Mouse (Mus musculus): ENCODE measurements around the gene Tubb2a. TPM values are rescaled to one million over a fixed set of nuclear protein-coding genes. Genes with fewer than 3 reads are reported as not detected.
A peak's percentile ranks its signal among the peaks of the same experiment; 100 is the strongest.

Gene Tubb2a
- polyA plus RNA-seq, 1 experiment from 2014 or later, result 539 TPM

DNA sequence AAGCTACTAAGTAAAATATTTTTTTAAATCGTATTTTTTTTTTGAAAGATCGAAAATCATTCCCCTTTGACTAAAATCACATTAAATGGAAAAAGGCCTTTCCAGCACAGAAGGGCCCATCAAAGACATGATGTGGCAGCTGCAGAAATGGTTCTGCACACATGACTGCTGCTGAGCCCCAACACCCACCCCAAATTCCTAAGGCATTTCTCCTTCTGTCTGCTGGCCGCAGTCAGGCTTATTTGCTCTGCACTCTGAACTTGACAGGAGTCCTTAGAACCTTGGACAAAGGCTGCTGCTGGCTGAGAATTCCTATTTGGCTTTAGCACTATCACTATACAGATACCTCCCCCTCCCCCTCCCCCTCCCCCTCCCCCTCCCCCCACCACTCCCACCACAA, 5.0 kb downstream of the Tubb2a start:
- no peak for ATAC-seq (ENCODE audit: insufficient read depth, low FRiP score, low TSS enrichment)
- H3K4me1 ChIP-seq (ENCODE audit: control insufficient read depth, insufficient read depth, low read length), result peaks cover 24% of the 10 kb centered on the region
- no peak overlapping the region for H3K9ac ChIP-seq (ENCODE audit: low read length)

DNA sequence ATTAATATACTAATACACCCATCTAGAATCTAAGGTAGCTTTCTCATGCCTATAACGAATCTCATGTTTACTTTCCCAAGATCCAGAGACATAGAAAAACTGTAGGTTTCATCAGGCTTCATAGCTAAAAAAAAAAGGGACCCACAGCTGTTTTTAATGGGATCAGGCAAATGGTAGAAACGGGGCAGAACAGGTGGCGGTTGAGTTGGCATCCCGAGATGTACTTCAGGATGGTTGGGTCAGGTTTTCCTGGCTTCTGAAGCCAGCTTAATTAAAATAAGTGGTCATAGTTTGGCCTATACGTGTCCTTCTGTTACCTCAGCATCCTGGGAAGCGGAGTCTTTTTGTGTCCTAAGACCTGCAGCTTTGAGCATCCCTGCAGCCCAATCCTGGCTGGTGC, 6.0 kb downstream of the Tubb2a start:
- H3K4me1 ChIP-seq (ENCODE audit: control insufficient read depth, insufficient read depth, low read length), result peaks cover 19% of the 10 kb centered on the region
- no peak for DNase-seq (ENCODE audit: low spot score)
- H3K4me3 ChIP-seq (ENCODE audit: low read depth, low read length), result no peak overlapping the region
- no peak overlapping the region for H3K9ac ChIP-seq (ENCODE audit: low read length)
- H3K27ac ChIP-seq (ENCODE audit: low read depth, low read length), result no peak overlapping the region
- no peak for ATAC-seq (ENCODE audit: insufficient read depth, low FRiP score, low TSS enrichment)
- no peaks in the 10 kb centered on the region for H3K27me3 ChIP-seq (ENCODE audit: control insufficient read depth, insufficient read depth, low read length)
- H3K9me3 ChIP-seq (ENCODE audit: control insufficient read depth, low read length), result no peaks in the 10 kb centered on the region
- no peaks in the 10 kb centered on the region for H3K36me3 ChIP-seq (ENCODE audit: control insufficient read depth, insufficient read depth, low read length)
- WGBS, result 90% methylated on average over 6 of the region's 6 CpGs
- H3K4me2 ChIP-seq (ENCODE audit: low read depth), result no peak overlapping the region

More for the DNA sequence above, 5.0 kb downstream of the Tubb2a start:
- H3K9me3 ChIP-seq (ENCODE audit: control insufficient read depth, low read length), result no peaks in the 10 kb centered on the region
- no peak overlapping the region for H3K4me3 ChIP-seq (ENCODE audit: low read depth, low read length)
- H3K27me3 ChIP-seq (ENCODE audit: control insufficient read depth, insufficient read depth, low read length), result no peaks in the 10 kb centered on the region
- DNase-seq (ENCODE audit: low spot score), result no peak
- H3K4me2 ChIP-seq (ENCODE audit: low read depth), result no peak overlapping the region
- no peaks in the 10 kb centered on the region for H3K36me3 ChIP-seq (ENCODE audit: control insufficient read depth, insufficient read depth, low read length)
- WGBS, result 67% methylated on average over 3 of the region's 3 CpGs
- no peak overlapping the region for H3K27ac ChIP-seq (ENCODE audit: low read depth, low read length)

DNA sequence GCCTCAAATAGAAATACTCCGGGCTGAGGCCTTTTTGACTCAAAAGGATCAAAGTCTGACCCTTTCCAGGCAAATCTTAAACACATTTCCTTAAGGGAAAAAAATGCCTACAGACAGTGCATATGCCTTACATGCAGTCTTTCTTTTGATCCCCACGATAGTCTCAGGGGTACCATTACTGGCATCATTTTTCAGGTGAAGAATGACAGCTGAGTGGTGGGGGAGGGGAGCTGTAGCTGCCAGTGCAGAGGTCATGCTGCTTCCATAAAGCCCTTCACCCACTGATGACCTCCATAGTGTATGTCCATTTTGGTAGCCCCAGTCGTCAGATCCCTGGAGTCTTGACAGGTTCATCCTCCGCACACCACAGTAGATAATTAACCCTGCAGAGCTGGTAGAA, 7.5 kb downstream of the Tubb2a start:
- no peak overlapping the region for H3K4me2 ChIP-seq (ENCODE audit: low read depth)
- H3K27ac ChIP-seq (ENCODE audit: low read depth, low read length), result 0 out of 2 replicates have a peak overlapping the region, but pooled peaks have one; percentile 20
- H3K36me3 ChIP-seq (ENCODE audit: control insufficient read depth, insufficient read depth, low read length), result no peaks in the 10 kb centered on the region
- ATAC-seq (ENCODE audit: insufficient read depth, low FRiP score, low TSS enrichment), result no peak
- H3K27me3 ChIP-seq (ENCODE audit: control insufficient read depth, insufficient read depth, low read length), result no peaks in the 10 kb centered on the region
- H3K9me3 ChIP-seq (ENCODE audit: control insufficient read depth, low read length), result no peaks in the 10 kb centered on the region
- peaks cover 14% of the 10 kb centered on the region for H3K4me1 ChIP-seq (ENCODE audit: control insufficient read depth, insufficient read depth, low read length)
- H3K9ac ChIP-seq (ENCODE audit: low read length), result no peak overlapping the region
- H3K4me3 ChIP-seq (ENCODE audit: low read depth, low read length), result no peak overlapping the region
- DNase-seq (ENCODE audit: low spot score), result peak; percentile 36
- 40% methylated on average over 4 of the region's 4 CpGs for WGBS

DNA sequence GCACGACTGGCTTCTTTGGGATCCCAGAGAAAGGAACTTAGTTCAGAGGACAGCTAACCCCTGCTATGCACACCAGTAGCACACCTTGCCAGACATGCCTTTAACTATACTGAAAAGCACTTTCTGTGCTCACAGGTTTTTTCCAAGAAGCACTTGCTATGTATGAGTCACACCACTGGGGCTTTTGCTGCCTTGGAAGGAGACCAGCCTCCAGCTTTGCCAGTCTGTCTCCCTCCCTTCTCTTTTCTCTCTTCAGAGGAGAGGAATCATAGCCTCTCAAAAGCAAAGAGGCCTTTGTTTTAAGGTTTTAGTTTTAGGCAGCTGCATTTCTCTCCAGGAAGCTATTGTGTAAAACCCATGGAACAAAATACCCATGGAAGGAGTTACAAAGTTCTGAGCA, 11.5 kb downstream of the Tubb2a start:
- Histone ChIP-seq H3K27ac (ENCODE audit: low read depth, low read length) (no peak overlapping the region), H3K4me1 (ENCODE audit: control insufficient read depth, insufficient read depth, low read length) (peaks cover 14% of the 10 kb centered on the region), H3K4me3 (ENCODE audit: low read depth, low read length) (no peak overlapping the region), H3K9me3 (ENCODE audit: control insufficient read depth, low read length) (no peaks in the 10 kb centered on the region), H3K36me3 (ENCODE audit: control insufficient read depth, insufficient read depth, low read length) (no peaks in the 10 kb centered on the region), H3K27me3 (ENCODE audit: control insufficient read depth, insufficient read depth, low read length) (no peaks in the 10 kb centered on the region), H3K9ac (ENCODE audit: low read length) (no peak overlapping the region), H3K4me2 (ENCODE audit: low read depth) (no peak overlapping the region)
- ATAC-seq (ENCODE audit: insufficient read depth, low FRiP score, low TSS enrichment), result no peak
- 57% methylated on average over 1 of the region's 1 CpGs for WGBS
- DNase-seq (ENCODE audit: low spot score), result no peak

DNA sequence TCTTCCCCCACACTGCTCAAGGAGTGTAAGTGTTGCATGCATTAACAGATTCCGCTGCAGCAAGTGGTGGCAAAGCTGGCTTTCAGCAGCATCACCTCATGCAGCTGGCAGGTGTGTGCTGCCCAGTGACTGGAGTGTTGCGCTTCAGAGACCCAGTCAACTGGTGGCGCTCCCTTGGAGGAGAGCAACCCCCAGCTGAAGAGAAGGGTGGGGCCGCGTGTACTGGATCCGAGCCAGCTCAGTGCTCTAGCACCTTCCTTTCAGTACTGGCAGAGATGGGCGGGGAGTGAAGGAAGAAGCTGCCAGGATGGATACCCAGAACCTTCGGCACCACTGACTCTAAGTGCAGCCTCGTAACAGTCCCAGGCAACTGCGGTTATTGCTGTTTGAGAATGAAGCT, 15.3 kb downstream of the Tubb2a start:
- H3K4me3 ChIP-seq (ENCODE audit: low read depth, low read length), result no peak overlapping the region
- H3K27me3 ChIP-seq (ENCODE audit: control insufficient read depth, insufficient read depth, low read length), result no peaks in the 10 kb centered on the region
- no peaks in the 10 kb centered on the region for H3K36me3 ChIP-seq (ENCODE audit: control insufficient read depth, insufficient read depth, low read length)
- H3K4me2 ChIP-seq (ENCODE audit: low read depth), result no peak overlapping the region
- H3K9me3 ChIP-seq (ENCODE audit: control insufficient read depth, low read length), result no peaks in the 10 kb centered on the region
- no peak for DNase-seq (ENCODE audit: low spot score)
- H3K9ac ChIP-seq (ENCODE audit: low read length), result no peak overlapping the region
- H3K4me1 ChIP-seq (ENCODE audit: control insufficient read depth, insufficient read depth, low read length), result no peaks in the 10 kb centered on the region
- WGBS, result 92% methylated on average over 10 of the region's 10 CpGs
- ATAC-seq (ENCODE audit: insufficient read depth, low FRiP score, low TSS enrichment), result no peak
- no peak overlapping the region for H3K27ac ChIP-seq (ENCODE audit: low read depth, low read length)

DNA sequence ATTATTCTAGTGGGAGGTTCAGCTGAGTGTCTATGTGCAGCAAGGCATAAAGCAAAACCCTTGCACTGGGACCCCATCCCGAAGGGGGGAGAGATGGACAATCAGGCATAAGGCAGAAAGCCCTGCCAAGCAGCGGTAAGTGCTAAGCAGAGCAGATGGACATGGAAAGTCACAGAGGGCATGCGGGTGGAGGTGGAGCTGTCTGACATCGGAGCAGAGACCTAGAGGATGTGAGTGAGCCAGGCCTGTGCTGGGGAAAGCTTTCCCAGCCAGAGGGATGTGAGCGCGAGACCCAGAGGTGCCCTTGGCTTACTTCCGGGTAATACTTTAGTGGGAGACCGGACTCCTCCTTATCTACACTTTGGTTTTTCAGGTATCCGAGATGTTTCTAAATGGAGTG, 17.7 kb downstream of the Tubb2a start:
- H3K4me1 ChIP-seq (ENCODE audit: control insufficient read depth, insufficient read depth, low read length), result no peaks in the 10 kb centered on the region
- no peaks in the 10 kb centered on the region for H3K9me3 ChIP-seq (ENCODE audit: control insufficient read depth, low read length)
- DNase-seq (ENCODE audit: low spot score) (no peak), ATAC-seq (ENCODE audit: insufficient read depth, low FRiP score, low TSS enrichment) (no peak)
- no peak overlapping the region for H3K4me2 ChIP-seq (ENCODE audit: low read depth)
- H3K27ac ChIP-seq (ENCODE audit: low read depth, low read length), result no peak overlapping the region
- WGBS, result 92% methylated on average over 9 of the region's 9 CpGs
- H3K9ac ChIP-seq (ENCODE audit: low read length), result no peak overlapping the region
- H3K36me3 ChIP-seq (ENCODE audit: control insufficient read depth, insufficient read depth, low read length), result peaks cover 2% of the 10 kb centered on the region; the same call in 1 of the 2 replicates
- no peak overlapping the region for H3K4me3 ChIP-seq (ENCODE audit: low read depth, low read length)
- H3K27me3 ChIP-seq (ENCODE audit: control insufficient read depth, insufficient read depth, low read length), result no peaks in the 10 kb centered on the region

DNA sequence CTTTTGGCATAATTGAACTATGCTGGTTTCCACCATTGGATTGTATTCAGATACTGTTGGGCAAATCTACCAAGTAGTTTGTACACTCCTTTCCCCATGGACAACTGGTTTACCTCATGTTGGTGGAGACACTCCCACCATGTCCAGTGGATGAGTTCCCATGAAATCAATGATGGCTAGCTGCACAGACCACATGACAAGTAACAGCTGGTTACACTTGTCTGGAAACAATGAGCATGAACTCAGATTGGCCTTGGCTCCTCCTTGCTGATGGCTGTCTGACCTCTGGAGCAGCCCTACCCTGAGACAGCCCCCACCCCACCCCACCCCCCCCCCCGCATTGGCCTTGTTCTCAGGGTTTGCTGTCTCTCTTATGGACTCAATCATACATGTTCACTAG, 20.6 kb downstream of the Tubb2a start:
- no peak overlapping the region for H3K4me3 ChIP-seq (ENCODE audit: low read depth, low read length)
- H3K4me1 ChIP-seq (ENCODE audit: control insufficient read depth, insufficient read depth, low read length), result no peaks in the 10 kb centered on the region
- WGBS, result 76% methylated on average over 1 of the region's 1 CpGs
- DNase-seq (ENCODE audit: low spot score), result no peak
- peaks cover 2% of the 10 kb centered on the region; the same call in 1 of the 2 replicates for H3K36me3 ChIP-seq (ENCODE audit: control insufficient read depth, insufficient read depth, low read length)
- H3K27me3 ChIP-seq (ENCODE audit: control insufficient read depth, insufficient read depth, low read length), result no peaks in the 10 kb centered on the region
- H3K9ac ChIP-seq (ENCODE audit: low read length), result no peak overlapping the region
- ATAC-seq (ENCODE audit: insufficient read depth, low FRiP score, low TSS enrichment), result no peak
- no peak overlapping the region for H3K27ac ChIP-seq (ENCODE audit: low read depth, low read length)
- no peak overlapping the region for H3K4me2 ChIP-seq (ENCODE audit: low read depth)
- H3K9me3 ChIP-seq (ENCODE audit: control insufficient read depth, low read length), result no peaks in the 10 kb centered on the region

DNA sequence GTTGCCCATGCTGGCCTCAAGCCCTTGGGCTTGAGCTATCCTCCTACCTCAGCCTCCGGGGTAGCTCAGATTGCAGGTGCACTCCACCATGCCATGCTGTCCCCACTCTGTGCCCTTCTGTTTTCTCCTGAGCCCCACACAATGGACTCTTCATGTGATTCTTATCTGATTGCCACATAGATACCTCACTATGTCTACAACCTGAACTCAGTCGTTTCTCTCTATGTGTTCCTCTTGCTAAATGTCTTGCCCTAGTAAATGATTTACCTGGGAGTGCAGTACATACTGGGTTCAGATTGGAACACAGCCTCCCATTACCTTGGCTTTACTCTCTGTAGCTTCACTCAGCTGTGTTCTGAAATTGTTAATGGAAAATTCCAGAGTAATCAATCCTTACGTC, 22.8 kb downstream of the Tubb2a start:
- DNase-seq (ENCODE audit: low spot score), result no peak
- WGBS, result 83% methylated on average over 3 of the region's 3 CpGs
- Histone ChIP-seq H3K27ac (ENCODE audit: low read depth, low read length) (no peak overlapping the region), H3K36me3 (ENCODE audit: control insufficient read depth, insufficient read depth, low read length) (peaks cover 2% of the 10 kb centered on the region; the same call in 1 of the 2 replicates), H3K4me3 (ENCODE audit: low read depth, low read length) (no peak overlapping the region), H3K9ac (ENCODE audit: low read length) (no peak overlapping the region), H3K4me2 (ENCODE audit: low read depth) (no peak overlapping the region), H3K4me1 (ENCODE audit: control insufficient read depth, insufficient read depth, low read length) (no peaks in the 10 kb centered on the region), H3K27me3 (ENCODE audit: control insufficient read depth, insufficient read depth, low read length) (no peaks in the 10 kb centered on the region), H3K9me3 (ENCODE audit: control insufficient read depth, low read length) (no peaks in the 10 kb centered on the region)
- ATAC-seq (ENCODE audit: insufficient read depth, low FRiP score, low TSS enrichment), result no peak

DNA sequence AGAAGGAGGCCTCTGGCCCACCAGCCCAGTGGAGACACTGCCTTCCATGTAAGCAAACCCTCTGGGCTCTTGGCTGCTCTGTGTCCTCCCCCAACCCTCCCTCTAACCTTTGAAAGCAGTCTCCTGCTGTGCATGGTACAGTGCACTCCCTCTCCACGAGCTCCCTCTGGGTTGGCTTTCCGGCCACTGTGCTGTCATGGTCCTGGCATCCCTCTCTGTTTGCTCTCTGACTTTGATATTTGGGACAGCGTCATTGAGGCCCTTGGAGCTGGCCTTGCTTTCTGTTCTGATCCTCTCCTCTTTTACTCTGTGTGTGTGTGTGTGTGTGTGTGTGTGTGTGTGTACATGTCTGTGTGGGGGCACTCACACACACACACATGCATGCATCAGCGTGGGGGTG, 23.4 kb downstream of the Tubb2a start:
- Histone ChIP-seq H3K36me3 (ENCODE audit: control insufficient read depth, insufficient read depth, low read length) (peaks cover 2% of the 10 kb centered on the region; the same call in 1 of the 2 replicates), H3K4me2 (ENCODE audit: low read depth) (no peak overlapping the region), H3K4me3 (ENCODE audit: low read depth, low read length) (no peak overlapping the region), H3K27me3 (ENCODE audit: control insufficient read depth, insufficient read depth, low read length) (no peaks in the 10 kb centered on the region), H3K27ac (ENCODE audit: low read depth, low read length) (no peak overlapping the region), H3K4me1 (ENCODE audit: control insufficient read depth, insufficient read depth, low read length) (no peaks in the 10 kb centered on the region), H3K9me3 (ENCODE audit: control insufficient read depth, low read length) (no peaks in the 10 kb centered on the region), H3K9ac (ENCODE audit: low read length) (no peak overlapping the region)
- no peak for ATAC-seq (ENCODE audit: insufficient read depth, low FRiP score, low TSS enrichment)
- WGBS, result 62% methylated on average over 4 of the region's 4 CpGs
- no peak for DNase-seq (ENCODE audit: low spot score)
